Mouse (Mus musculus) ovary, postnatal 14 days (tissue): ENCODE data around the gene Mettl7b.
A peak's percentile ranks its signal among the peaks of the same experiment; 100 is the strongest.

Experiments
- DNase-seq: peaks from one replicate; pipeline ENCODE4 v3.0.0; 2022; ENCODE audit warnings: low spot score

Mettl7b gene

GRCm38 (mm10) chr10:128919203-128919631, 41.6 kb downstream of the Mettl7b start:
- DNase-seq, result no peak

DNA sequence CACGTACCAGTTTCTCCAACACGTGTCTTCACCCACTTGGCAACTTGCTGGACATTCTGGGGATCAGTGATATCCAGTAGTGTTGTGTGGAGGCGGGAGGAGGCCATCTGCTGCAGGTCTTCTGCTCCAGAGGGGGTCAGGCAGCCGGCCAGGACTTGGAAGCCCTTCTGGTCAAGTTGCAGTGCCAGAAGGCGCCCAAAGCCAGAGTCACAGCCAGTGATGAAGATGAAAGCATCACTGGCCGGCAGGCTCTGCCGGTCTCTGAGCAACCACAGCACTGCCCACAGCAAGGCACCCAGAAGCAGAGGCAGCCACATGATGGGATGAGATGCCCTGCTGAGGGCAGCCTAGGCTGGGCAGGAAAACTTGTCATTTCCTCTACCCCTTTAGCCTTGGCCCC, 42.5 kb downstream of the Mettl7b start:
- DNase-seq, result no peak

DNA sequence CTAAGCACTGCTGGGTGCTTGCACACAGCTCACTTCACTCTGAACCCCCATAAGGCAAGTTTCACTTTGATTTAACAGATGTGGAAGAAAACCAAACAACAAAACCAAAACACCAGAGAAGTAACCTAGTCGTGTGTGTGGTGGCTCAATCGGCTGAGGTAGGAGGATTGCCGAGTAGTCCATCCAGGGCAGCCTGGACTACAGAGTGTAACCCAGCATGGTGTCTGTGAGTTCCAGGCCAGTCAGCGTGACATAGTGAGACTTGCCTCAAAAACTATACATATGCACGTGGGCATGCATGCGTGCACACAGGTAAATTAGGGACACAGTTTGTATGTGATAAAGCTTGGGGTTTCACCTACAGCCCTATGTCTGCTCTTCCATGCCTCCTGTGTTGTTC, 43.4 kb downstream of the Mettl7b start:
- no peak for DNase-seq

DNA sequence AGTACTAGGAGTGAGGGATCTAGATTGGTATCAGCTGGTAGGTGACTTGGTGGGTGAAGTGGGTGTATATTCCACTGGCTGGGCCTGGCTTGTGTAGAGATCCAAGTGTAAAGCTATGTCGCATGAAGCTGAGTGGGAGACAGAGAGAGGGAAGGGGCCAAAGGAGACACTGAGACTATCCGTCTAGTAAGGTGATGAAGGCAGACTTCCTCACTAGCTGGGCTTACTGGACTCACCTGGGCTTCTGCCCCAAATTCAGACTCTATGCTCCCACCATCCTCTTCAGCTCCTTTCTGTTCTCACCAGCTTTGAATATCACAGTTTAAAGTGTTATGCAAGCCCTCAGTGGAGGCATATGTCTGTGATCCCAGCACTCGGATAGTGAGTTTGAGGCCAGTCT, 44.1 kb downstream of the Mettl7b start:
- DNase-seq, result no peak

DNA sequence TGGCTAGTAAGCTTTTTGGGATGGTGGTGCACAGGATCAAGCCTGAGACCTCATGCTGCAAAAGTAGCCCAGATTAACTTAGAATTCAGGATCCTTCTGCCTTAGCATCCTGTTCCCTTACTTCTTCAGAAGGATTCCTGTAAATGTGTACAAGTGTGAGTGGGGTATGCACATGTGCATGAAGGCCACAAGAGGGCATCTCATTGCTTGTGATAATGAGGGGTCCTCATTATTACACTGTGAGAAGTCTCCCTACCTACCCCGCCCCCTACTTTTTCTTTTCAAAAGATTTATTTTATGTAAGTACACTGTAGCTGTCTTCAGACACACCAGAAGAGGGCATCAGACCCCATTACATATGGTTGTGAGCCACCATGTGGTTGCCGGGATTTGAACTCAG, 45.2 kb downstream of the Mettl7b start:
- DNase-seq, result no peak

- DNase-seq, result no peak
Measured at GRCm38 (mm10) chr10:128913696-128914095, 47.1 kb downstream of the Mettl7b start.

DNA sequence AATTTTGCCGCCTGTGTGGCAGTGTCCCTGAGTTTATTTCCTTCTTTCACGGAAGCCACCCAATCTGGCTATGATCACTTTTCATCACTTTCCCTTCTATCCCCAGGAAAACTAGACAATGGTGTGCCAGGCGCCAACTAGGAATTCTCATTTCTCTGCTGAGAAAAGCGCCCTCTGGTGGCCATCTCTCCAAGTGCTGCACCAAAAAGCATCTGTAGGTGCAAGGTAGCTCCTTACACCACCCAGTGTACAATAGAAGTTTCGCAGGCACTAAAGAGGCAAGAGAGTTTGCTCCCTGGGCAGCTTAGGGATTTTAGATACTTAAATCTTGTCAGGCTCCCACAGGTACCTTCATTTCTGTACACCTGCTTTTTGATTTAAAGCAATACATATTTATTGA, 47.6 kb downstream of the Mettl7b start:
- peak; percentile 89 for DNase-seq

DNA sequence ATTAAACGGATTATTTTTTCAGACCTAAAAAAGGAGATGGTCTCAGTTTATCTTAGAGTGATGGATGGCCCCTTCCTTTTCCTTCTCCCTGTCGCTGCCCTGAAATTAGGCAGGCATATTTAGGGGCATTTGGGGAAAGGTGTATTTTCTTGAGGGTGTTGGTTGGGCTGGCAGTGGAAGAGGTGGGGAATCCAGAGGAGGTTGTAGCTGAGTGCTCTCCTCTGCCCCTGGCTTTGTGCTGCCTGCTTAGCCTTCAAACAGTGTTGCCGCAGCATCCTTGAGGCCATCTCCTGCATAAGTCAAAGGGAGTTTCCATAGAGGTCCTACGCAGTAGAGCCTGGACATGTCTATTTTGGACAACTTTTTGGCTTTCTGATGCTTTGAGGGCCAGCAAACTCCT, 48.0 kb downstream of the Mettl7b start:
- DNase-seq, result no peak

GRCm38 (mm10) chr10:128912268-128912667, 48.5 kb downstream of the Mettl7b start:
- DNase-seq, result no peak

DNA sequence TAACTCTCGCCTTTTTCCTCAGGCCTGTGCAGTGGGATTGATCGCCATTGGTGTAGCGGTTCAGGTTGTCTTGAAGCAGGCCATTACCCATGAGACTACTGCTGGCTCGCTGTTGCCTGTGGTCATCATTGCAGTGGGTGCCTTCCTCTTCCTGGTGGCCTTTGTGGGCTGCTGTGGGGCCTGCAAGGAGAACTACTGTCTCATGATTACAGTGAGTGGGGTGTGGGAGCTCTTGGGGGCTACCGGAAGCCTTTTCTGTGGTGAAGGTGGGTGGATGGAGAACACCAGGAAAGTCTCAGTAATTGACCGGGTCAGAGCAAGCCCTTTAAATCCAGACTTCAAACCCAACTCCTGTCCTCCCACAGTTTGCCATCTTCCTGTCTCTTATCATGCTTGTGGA, 49.4 kb downstream of the Mettl7b start:
- DNase-seq, result no peak

GRCm38 (mm10) chr10:128910066-128910841, 50.5 kb downstream of the Mettl7b start:
- peak; percentile 61 for DNase-seq

- DNase-seq, result peak; percentile 75
Measured at GRCm38 (mm10) chr10:128909567-128910028, 51.2 kb downstream of the Mettl7b start.

- DNase-seq, result no peak
Measured at GRCm38 (mm10) chr10:128908778-128909448, 51.9 kb downstream of the Mettl7b start.
